Mouse (Mus musculus) urinary bladder, postnatal 36 days (tissue): ENCODE measurements around the gene Tns1.

Source experiments
- DNase-seq, 2 experiments: peaks; one replicate each; pipeline ENCODE4 v3.0.0; 2022; ENCODE audit warnings: low spot score in 2 of 2, mixed read lengths in 1 of 2

The Tns1 gene

DNA sequence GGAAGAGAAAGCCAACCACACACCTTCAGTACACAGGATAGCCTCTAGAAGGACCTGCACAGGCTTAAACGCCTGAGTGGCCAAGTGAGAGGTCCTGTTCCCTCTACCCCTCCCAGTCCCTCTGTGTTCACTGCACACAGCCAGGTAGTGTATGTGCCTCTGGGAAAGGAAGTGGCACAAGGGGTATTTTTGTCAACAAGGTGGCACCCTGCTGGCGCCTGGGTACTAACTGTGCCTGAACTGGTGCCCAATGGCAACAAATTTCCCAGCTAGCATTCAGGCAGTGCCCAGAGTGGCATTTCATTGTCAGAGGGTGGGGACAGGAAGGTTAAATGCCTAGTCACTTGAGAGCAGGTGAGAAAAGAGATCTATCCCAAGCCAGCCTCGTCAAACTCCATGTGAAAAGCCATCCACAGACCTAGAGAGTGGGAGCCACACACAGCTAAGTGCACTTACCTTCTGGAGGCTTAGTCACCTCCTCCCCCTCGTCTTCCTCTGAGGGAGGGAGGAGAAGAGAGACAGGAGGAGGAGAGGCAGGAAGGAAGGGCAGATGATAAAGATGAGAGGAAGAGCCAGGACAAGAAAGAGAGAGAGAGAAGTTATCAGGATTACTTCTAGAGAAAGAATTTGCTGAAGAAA lies 188.7 kb downstream of the Tns1 start:
- DNase-seq: no peak

DNA sequence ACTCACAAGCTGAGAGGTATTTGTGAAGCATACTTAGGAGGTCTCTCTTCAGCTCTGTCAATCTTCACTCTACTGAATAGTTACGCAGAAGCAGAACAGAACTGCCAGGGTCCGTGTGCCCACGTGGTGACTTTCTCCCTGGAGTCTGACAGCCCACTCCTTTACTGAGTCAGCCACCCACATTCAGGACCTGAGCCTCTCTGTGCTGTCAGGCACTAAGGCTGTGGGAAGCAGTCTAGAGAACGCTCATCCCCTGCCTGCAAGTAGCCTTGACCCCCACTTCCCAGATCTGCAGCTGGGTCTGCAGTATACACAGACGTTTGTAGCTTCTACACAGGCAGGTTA lies 191.1 kb downstream of the Tns1 start:
- no peak for DNase-seq

DNA sequence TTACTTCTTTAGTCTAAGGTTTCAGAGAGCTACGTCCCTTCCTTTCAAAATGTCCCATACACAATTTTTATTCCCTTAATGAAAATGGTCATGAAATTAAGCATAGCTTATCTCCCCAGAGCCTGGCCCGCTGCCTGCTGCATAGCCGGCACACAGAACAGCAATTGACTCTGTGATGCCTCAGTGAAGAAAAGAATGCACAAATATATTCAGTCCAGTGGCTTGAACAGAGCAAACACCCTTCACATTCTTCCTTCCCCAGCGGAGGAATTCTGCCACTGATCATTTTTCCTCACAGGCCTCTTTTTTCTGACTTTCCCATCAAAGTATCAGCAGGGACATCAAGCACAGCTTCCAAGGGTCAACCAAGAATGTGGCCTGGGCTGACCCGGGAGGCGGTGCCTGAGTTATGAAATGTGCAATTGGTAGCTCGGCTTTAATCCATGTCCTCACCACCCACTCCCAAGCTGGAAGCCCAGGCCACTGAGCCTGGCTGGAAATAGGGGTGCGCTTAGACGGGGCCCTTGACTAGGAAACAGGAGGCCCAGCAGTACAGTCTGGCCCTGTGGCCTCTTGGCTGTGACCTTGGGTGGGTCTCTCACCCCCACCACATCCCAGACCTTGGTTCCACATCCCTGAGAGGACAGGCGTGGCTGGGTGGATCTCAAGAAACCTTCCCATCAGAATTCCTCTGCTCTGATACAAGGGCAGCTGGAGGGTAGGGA lies 191.7 kb downstream of the Tns1 start:
- DNase-seq: peak in 1 of 2 experiments; percentile 64

DNA sequence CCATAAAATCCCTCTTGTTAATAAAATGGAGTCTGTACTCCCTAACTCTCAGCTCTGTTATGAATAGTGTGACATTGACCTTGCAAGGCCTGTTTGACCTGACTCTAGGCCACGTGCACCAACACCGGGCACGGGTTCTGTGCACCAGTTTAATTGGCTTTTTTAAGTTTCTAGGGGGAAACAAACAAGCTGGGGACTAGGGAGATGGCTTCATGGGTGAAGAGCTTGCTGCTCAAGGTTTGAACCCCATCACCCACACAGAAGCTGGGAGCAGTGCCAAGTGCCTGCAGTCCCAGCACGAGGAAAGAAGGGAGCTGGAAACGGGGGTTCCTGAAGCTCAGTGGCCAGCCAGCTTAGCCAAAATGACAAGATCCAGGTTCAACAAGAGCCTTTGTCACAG lies 192.4 kb downstream of the Tns1 start:
- no peak for DNase-seq

DNA sequence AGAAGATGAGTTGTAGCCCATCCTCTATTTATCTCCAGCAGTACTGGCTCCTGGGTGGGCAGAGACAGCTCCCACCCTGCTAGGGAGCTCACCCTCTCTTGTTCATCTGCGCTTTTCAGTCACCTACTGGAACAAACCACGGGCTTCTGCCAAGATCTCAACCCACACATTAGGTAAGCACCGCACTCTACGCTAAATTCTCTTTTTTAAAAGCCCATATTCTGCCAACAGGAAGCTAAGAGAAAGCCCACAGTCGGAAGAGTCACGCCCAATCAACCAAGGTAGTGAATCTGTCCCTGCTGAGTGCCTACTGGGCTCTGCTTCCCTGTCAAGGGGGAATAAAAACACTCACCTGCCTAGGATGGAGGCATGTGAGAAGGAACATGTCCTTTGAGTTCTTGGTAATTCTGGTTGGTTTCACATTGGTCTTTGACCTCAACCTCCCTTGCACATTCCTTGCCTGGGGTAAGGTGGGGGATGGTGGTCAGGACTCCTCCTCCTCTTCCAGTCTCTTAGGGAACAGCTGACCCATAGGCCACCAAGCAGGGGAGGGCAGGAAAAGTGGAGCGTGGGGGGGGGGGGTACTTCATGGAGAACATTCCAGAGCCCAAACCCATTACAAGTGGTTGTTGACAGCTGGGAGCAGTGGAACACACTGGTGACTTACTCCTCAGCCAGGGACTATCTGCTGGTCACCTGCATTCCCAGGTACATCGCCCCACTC lies 193.7 kb downstream of the Tns1 start:
- no peak for DNase-seq

DNA sequence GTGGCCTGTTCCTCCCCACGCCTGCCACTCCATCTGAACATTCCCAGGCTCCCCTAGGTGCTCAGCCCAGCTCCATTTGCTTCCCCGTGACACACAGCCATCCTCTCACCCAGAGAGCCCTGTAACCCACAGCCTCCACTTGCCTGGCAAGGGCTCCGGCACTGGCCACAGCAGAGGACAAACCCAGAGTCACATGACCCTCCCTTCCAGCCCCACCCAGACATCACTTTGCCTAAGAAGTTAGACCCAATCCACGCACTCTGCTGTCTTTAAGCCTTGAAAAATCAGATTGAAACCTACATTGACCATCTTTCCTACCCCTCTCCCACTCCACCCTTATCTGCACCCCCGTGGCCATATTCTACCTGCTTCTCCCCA lies 194.3 kb downstream of the Tns1 start:
- DNase-seq: no peak

DNA sequence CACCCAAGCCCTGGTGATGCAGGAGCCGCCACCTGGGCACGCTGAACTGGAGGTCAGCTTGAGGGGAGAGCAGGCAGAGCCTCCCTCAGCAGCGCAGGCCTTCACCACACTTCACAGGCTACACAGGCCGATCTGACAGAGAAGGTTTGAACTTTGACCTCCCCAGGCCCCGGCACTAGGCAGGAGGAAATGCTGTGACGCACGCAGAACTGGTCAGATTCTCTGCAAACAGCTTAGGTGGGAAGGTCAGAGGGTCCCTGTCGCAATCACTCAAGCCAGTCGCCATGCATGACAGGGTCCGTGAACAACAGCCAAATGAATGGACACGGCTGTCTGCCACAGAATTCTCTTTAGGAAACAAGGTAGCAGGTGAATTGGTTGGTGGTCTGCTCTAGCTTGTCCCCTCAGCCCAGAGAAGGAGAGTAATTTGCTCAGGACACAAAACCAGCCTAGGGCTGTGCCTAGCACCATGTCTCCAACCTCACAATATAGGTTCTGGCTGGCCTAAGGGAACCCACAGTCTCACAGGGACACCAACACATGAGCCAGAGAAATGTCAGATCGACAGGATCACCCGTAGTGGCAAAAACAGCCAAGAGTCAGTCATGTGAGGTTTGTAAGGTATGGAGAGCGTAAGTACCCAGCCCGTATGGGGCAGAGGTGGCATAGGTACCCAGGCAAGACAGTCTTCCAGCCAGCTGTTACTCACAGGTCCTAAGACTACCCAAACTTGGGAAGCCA lies 194.9 kb downstream of the Tns1 start:
- no peak for DNase-seq

DNA sequence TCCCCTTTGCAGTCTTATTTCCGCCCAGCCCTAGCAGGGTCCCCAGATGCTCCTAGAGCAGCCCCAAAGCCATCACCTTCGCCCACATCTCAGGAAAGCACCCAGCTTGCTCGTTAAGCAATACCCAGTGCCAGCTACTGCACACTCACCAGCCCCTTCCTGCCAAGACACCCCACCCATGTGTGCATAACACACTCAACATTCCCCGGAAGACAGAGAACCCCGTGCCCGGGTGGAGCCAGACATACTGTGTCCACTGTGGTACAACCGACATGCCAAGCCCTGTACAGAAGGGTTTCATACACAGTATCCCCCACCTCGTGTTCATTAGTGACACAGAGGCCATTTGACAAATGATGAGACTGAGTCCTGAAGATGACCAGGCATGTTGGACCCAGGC lies 195.9 kb downstream of the Tns1 start:
- no peak for DNase-seq

DNA sequence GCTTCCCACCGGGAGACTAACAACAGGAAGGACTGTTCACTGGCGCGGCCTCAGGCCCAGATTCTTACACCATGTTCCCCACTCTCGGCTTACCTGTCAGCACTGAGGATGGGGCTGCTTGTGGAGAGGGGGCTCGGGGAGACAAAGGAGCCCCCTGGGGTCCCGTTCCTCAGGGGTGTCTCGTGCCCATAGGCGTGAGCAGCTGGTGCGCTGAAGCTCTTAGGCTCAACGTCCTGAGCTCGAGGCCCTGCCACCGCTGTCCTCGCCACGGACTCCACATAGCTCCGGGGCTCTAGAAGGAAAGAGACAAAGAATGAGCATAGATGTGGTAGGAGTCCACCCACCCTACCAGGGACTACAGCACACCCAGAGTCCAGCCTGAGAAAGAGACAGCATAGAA lies 196.4 kb downstream of the Tns1 start:
- DNase-seq: no peak

DNA sequence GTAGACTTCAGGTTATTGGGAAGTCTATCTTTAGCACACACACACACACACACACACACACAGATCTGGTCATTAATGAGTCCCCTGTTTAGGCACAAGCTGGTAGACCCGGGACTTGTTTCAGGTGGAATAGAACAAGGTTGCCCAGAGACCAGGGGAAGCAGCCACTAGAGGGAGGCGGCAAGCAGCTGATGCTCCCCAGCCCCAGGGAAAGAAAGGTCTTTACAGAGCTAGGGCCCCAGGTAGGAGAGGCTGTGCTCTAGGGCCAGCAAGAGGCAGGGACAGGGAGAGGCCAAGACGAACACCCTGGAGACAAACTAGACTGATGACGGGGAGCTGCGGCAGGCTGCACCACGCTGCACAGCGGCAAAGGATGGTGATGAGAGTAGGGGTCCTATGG lies 198.0 kb downstream of the Tns1 start:
- no peak for DNase-seq

DNA sequence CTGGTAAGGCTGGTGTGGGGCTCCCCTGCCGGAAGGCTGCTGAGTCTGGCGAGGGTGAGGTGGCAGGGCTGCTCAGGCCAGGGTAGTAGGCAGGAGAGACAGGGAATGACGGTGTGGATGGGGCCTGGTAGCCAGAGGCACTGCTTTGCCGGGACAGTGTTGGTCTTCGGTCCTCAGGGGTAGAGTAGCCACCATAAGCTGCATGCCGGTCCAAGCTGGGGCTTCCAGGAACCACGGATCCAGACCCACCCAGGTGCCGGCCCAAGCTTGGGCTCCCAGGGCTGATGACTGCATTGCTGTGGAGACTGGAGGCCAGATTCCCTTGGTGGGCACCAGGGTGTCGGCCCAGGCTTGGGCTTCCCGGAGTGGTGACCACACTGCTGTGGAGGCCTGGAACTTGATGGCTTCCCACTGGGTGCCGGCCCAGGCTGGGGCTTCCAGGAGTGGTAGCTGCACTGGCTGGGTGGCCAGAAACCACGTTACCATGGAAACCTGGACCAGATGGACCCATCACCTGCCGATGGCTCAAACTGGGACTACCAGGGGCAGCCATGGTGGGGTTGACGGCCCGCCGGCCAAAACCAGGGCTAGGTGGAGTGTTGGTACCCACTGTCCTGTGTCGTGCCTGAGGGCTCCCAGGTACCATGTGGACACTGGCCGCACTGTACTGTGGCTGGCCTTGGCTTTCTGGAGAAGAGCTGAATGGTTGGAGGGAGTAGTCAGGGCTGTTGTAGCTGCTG lies 199.2 kb downstream of the Tns1 start:
- no peak for DNase-seq

DNA sequence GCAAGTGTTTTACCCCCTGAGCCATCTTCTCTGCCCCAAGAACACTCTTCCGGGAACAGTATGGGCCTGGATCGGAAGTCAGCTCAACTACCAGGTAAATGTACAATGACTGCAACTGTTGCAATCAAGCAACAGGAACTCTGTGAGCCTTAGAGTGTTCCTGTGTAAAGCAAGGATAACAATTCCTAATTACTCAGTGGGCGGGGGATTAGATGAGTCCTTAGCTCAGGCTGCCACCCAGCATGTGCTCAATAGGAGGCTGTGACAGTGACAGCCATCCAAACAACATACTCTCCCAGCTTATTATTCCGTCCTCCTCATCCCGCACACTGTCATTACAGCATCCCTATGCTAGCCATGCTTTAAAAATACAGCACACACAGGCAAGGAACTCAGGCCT lies 200.0 kb downstream of the Tns1 start:
- DNase-seq: no peak

DNA sequence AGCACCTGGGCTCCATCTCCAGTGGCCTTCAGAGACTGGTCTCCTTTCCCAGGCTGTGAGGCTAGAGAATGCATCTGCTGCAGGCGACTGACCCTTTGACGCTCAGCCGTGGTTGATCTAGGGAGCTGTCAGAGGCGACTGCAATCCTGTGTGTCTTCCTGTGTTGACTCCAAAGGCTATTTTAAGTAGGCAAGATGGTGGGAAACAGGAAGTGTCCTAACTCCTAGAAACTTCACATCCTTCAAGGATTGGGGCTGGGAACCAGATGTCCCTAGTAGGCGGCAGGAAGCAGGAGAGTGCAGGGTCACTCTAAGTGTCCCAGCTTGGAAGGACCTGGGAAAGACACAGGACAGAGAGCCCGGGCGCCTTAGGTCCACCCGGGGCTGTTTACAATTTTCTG lies 201.1 kb downstream of the Tns1 start:
- DNase-seq: no peak

DNA sequence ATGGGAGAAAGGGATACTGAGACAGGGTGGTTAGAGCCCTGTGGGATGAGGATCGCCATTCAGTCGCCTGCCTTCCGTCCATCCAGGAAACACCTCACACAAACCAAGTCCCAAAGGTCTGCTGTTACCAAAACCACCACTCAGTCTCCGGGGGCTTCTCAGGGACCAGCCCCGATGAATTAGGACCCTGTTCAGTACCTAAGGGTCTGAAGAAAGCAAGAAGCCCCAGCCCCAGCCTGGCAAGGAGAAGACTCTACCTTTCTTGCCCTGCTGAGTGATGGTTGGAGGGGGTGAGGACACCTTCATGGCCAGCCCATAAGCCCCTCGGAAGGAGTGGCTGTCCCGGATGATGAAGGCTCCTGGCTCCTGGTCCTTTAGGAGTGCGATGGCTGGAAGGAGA lies 203.5 kb downstream of the Tns1 start:
- DNase-seq: no peak

DNA sequence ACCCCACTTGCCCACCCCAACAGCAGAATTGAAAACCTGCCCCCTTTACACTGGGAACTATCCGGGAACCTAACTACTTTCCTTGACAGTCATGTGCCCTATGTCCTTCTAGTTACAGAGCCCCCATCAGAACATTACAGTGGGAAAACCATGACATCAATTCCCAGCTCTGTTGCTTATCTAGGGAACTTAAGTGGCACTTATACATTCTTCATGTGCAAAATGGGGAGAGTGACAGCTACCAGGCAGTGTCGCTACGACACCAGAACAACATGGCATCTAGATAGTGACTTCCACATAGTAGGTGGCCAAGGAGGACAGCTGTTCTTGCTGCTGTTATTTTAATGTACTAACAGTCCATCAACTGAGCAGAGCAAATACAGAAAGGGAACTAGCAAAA lies 204.3 kb downstream of the Tns1 start:
- no peak for DNase-seq

DNA sequence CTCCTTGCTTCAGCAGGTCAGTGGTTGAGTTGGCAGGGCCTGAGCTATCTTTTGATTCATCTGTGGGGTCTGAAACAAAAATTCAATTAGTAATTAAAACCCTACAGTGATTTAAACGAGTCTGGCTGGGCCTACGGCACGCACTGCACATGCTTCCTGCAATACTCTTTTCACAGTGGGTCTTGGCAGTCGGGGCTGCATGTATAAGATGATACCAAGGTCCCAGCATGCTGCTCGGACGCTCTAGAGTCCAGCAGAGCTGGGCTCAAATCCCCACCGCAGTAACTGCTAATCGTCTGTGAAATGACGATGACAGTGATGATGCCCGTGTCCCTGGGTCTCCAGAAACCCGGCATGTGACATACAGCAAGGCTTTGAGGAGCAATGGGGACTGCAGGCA lies 206.2 kb downstream of the Tns1 start:
- no peak for DNase-seq

DNA sequence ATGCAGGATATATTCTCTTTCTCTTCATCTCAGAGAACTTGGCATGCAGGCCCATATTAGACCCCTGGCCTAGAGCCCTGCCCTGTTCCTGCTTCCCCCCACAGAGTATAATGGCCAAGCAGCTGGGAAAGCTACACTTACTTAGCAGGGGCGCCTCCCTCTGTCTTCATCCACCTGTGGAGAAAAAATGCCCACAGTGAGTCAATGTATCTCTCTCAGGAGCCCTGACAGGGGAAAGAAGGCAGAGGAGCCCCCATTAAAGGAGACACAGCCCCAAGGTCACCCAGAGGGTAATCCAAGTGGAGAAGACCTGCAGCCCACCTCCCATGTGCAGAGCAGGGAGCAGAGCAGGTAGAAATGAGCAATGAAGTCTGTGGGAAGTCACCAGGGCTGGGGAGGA lies 208.0 kb downstream of the Tns1 start:
- DNase-seq: no peak

DNA sequence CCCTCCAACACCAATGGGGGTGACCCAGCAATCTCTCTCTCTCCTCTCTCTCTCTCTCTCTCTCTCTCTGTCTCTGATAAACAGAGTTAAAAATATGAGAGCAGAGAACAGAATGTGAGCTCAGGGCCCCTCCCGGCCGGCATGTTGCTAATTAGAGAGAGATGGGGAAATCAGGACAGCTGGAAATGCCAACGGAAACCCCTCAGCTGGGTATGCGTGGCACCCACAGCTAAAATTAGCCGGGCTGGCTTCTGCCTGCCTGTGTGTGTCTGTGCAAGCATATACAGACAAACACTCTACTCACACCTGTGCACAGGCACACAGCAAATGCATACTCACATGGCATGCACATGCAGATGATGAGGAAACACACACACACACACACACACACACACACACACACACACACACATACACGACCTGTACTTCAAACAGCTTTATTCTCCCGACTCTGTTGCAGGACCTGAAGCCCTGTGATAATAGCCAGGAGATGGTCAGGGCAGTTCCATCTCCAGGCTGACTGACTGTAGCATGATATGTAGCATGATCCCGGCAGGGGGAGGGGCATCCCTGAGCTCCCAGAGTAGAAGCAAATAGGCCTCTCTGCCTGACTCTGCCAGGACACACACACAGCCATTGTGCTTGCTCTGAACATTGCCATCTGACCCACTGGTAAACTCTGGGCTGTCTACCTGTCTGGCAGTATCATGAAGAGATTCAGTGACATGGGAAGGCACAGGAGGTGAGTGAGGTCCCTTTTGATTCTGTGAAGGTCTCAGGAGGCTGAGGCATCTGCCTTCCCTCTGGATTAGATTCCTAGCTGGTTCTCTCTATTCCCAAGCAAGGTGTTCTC lies 208.8 kb downstream of the Tns1 start:
- DNase-seq: no peak

DNA sequence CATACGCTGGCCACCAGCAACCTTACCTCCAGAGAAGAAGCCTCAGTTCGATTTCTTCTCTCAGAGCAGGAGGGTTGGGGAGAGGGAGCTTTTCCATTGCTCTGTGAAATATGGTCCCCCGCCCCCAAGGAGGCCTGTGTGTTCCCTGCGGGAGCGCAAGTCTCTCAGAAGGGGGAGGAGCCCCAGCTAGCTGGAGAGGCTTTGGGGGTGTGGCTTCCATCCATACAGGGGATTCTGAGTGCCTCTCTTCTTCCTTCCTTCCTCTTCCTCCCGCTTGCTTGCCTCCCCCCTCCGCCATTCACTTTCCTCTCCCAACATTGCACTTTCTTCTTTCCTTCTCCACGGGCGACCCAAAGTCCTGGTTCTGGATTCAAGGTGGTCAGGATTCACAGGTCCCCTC lies 210.2 kb downstream of the Tns1 start:
- DNase-seq: no peak

DNA sequence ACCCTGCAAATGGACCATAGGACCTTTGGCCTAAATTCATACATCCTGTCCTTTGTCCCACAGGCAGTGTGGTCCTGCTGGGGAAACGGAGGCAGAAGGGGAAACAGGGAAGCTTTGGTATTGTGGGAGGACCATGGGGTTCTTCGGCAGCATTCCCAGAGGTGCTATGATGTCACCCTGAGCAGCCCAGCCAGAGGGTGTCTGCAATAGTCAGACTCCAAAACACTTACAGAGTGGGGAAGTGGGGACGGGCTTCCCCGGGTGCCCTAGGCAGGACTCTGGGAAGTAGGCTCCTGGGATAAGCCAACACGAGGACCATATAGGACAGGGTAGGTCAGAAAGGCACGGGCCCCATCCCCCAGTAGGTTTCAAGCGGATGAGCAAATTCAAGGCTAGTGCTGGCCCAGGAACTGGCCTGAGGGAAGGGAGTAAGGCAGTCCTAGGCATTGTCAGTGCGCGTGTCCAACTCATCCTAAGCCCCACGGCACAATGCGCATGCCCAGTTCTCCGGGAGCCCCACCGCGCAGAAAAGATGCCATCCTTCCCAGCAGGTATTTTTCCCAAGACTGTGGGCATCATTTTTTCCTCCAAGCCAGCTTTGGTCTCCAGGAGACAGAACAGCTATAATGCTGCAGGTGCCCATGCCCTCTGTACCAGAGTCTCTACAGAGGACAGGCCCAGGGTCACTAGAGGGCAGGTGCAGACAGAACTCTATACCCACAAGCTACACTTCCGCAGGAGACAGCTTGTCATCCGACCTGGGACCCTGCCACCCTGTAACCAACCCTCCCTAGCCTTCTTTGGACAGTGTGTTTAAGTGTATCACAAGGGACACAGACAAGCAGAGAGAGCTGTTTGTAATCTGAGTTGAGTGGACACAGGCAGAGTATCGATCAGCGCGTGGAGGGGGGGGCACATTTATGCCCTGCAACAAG lies 210.9 kb downstream of the Tns1 start:
- DNase-seq: no peak
